Mouse (Mus musculus): ENCODE results near the gene Fblim1.
"Not testable (repeated sequence)": the region's sequence is repeated elsewhere in the genome, so short reads cannot be mapped to it uniquely, and the experiment has no call there.

Fblim1 gene

GRCm38 (mm10) chr4:141564660-141565059, 41.2 kb downstream of the Fblim1 start:
- no peak for DNase-seq

- no peak for DNase-seq
These were observed 41.7 kb downstream of the Fblim1 start for GRCm38 (mm10) chr4:141564209-141564608.

- no peak for DNase-seq
These were observed 43.6 kb downstream of the Fblim1 start for GRCm38 (mm10) chr4:141562281-141562680.

- DNase-seq, result not testable (repeated sequence)
These were observed 44.5 kb downstream of the Fblim1 start for GRCm38 (mm10) chr4:141561331-141561919.

- DNase-seq, result peak; percentile 58 to 64
These were observed 46.0 kb downstream of the Fblim1 start for GRCm38 (mm10) chr4:141559898-141560263.

- DNase-seq, result peak; percentile 61 to 77
These were observed 46.6 kb downstream of the Fblim1 start for GRCm38 (mm10) chr4:141559131-141559897.

GRCm38 (mm10) chr4:141558658-141559057, 47.2 kb downstream of the Fblim1 start:
- DNase-seq, result no peak

- not testable (repeated sequence) for DNase-seq
These were observed 49.7 kb downstream of the Fblim1 start for GRCm38 (mm10) chr4:141556163-141556562.

GRCm38 (mm10) chr4:141554255-141554865, 51.5 kb downstream of the Fblim1 start:
- DNase-seq, result not testable (repeated sequence)

GRCm38 (mm10) chr4:141552484-141552883, 53.4 kb downstream of the Fblim1 start:
- no peak for DNase-seq

- DNase-seq, result no peak
These were observed 58.6 kb downstream of the Fblim1 start for GRCm38 (mm10) chr4:141547299-141547698.

GRCm38 (mm10) chr4:141546334-141547200, 59.3 kb downstream of the Fblim1 start:
- peak; percentile 81 to 85 for DNase-seq

- peak; percentile 99 for DNase-seq
These were observed 60.1 kb downstream of the Fblim1 start for GRCm38 (mm10) chr4:141545743-141546333.

- peak; percentile 61 to 66 for DNase-seq
These were observed 60.7 kb downstream of the Fblim1 start for GRCm38 (mm10) chr4:141545071-141545742.

GRCm38 (mm10) chr4:141544536-141544935, 61.4 kb downstream of the Fblim1 start:
- no peak for DNase-seq

- DNase-seq, result no peak
These were observed 62.3 kb downstream of the Fblim1 start for GRCm38 (mm10) chr4:141543593-141543992.

GRCm38 (mm10) chr4:141541851-141542250, 64.0 kb downstream of the Fblim1 start:
- no peak for DNase-seq

- DNase-seq, result no peak
These were observed 65.1 kb downstream of the Fblim1 start for GRCm38 (mm10) chr4:141540844-141541243.

- DNase-seq, result no peak
These were observed 66.6 kb downstream of the Fblim1 start for GRCm38 (mm10) chr4:141539213-141539767.

- DNase-seq, result peak; percentile 89 to 90
These were observed 67.3 kb downstream of the Fblim1 start, which contains the start of gene Spen for GRCm38 (mm10) chr4:141538408-141539212. Gene Spen (minus strand): TSS chr4:141538597.
